Mouse (Mus musculus) right cerebral cortex, adult 18-20 months (tissue): ENCODE measurements around the gene Fam72a.

Experiments
- DNase-seq: peaks from one replicate; pipeline ENCODE4 v3.0.0; 2022; ENCODE audit warnings: mixed read lengths

Gene Fam72a

DNA sequence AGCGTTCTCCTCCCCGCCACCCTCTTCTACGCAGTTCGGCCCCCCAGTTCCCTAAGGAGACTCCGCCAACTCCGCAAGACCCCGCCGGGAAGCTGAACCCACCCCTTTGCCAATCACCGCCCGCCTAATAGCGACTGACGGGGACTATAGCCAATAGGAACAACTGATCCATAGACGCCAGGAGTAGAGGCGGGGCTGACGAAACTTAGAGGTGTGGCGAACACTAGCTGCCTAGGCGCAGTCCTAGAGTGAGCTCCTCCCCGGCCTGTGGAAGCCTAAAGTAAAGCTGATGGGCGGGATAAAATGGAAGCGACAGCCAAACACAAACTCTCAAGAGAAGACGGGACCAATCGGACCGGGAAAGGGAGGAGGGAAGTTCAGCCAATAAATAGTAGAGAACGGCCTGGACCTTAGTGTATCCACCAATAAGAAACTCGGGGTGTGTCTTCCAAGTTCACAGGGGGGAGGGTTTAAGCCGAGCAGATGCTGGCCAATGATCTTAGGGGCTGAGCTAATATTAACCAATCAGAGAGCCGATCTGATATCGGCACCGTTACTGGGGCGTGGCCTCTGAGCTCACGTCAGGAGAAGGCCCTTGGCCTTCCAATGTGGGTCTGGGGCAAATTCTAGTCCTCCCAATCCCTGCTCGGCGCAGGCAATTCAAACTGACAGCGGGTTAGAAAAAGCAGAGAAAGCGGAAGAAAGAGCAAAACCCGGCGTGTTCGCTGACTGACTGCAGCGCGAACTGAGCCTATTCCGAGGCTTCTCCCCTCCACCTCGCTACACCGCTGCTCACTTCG, at the start of gene Fam72a, which contains the start of gene Srgap2:
Gene Fam72a, plus strand, starts transcription at position 623 of the 800 bp plus-strand sequence.
Gene Srgap2, minus strand, starts transcription at position 72 of the 800 bp plus-strand sequence.
- DNase-seq = peak; percentile 98

DNA sequence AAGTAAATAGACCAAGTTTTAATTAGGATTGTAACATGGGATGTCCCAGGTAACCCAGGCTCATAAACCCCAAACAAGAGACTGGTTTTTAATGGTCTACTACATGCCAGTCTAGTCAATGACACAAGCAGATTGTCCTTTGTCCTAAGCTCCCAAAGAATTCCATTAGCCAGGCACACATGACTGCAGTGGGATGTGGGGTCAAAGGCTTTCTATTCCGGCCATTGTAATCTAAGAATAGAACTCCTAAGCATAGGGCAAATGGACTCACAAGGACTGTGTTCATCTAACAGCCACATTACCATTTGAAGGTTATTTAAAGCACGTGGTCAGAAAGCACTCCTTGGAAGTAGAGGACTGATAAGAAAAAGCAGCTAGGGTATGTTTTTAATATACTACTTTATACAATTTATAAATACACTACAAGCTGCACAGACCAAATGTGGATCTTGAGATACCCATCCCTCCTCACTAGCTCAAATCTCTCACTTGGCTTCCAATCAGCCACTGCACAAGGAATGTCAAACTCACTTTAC, 48.9 kb upstream of the Fam72a start:
- DNase-seq = no peak

DNA sequence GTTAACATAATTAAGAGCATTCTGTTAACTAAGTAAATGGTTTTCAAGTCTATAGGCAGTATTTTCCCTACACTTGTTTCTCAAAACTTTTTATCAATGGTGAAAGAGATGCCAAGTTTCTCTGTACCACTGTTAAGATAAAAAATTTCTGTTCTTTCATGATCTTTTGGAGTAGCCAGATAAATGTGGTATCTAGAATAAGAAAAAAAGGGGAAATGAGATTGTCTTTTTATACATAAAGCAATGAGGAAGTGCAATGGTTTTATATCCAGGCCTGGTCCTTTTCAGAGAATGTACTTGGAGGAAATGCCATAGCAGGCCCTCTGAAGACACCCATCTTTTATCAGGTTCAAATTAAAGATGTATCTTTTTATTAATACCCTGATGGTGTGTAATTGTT, 46.3 kb upstream of the Fam72a start:
- DNase-seq = no peak

DNA sequence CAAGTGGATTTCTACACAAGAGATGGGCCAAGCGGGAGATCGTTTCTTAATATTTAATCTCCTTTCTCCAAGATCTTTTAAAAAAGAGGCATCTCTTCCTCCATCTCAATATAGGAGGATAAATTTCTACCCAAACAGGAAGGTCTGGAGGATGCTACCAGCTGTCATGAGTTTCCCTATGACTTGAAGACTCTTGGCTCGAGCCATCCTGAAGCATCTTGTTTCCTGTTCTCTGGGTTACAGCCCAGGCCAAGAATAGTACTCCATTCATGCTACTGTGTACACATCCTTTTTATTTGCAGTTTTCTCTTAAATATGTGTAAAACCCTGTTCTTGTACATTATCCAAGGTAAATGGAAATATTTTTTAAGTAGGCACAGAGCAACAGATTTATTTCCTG, 45.5 kb upstream of the Fam72a start:
- no peak for DNase-seq

GRCm38 (mm10) chr1:131486094-131486850, 41.4 kb upstream of the Fam72a start:
- DNase-seq = no peak

DNA sequence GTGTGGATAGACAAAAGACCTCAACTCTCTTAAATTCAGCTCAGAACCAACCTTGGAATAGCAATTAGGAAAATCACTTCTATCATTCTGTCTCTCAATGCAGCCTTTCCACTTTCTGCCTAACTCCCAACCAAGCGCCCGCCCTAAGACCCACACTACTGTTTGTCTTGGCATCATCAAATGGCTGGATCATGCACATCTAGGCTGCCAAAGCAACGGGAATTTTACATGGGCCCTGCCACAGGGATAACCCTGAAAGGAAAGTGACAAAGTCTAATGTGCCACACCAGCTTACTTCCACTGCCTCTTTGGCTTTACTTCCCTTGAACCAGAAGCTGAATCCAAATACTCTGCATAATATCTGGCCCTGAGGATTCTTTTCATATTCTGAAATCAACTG, 38.4 kb upstream of the Fam72a start:
- no peak for DNase-seq

GRCm38 (mm10) chr1:131491579-131491978, 36.1 kb upstream of the Fam72a start:
- DNase-seq = no peak

DNA sequence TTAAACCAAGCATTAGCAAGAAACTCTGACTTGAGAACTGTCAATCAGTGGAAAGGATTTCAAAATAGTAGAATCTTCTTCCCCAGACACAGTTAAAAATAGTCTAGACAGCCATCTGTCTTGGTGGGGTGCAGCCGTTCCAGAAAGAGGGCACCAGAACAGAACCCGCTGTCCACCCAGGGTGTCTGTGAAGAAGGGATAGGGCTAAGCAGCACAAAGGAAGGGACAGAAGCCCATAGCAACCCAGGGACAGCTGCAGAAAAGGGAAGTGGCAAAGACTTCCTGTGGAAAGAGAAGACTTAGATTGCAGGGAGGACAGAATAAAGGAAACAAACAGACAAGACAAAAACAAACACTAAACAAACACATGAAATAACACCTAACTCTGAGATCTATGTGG, 35.3 kb upstream of the Fam72a start:
- DNase-seq = no peak

- no peak for DNase-seq
Observed at GRCm38 (mm10) chr1:131493966-131494898, 33.5 kb upstream of the Fam72a start.

- DNase-seq = no peak
Observed at GRCm38 (mm10) chr1:131498231-131498630, 29.5 kb upstream of the Fam72a start.

DNA sequence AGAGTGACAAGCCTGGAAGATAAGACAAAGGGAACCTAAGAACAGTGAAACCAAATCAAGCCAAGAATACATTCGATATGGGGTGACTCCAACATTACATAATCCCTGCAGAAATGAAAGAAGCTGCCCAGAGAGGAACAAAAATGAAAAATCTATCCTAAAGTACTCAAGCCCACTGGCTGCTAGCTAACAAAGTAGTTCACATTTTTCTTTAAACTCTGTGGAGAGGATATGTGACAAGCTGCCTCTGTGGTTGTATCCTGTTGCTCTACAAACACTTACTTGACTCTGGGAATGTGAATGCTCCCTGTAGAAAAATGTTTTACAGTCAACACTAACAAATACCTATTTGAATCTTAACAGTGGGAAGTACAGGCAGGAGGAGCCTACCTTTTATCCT, 26.0 kb upstream of the Fam72a start:
- DNase-seq = no peak

DNA sequence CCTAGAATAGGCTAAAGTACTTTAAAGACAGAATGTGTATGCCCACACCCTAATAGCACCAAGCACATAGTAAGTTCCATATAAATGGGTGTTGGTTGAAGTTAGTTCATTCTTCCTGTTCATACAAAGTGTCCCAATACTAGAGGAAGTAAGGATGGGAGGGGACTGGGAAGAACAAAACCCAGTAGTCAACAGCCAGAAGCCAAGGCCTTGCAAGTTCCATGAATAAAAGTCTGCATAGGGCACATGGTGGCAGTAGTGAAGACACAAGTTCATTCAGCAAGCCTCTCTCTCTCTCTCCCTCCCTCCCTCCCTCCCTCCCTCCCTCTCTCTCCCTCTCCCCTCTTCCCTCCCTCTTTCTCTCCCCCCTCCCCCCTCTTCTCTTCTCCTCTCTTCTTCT, 16.6 kb upstream of the Fam72a start:
- no peak for DNase-seq

DNA sequence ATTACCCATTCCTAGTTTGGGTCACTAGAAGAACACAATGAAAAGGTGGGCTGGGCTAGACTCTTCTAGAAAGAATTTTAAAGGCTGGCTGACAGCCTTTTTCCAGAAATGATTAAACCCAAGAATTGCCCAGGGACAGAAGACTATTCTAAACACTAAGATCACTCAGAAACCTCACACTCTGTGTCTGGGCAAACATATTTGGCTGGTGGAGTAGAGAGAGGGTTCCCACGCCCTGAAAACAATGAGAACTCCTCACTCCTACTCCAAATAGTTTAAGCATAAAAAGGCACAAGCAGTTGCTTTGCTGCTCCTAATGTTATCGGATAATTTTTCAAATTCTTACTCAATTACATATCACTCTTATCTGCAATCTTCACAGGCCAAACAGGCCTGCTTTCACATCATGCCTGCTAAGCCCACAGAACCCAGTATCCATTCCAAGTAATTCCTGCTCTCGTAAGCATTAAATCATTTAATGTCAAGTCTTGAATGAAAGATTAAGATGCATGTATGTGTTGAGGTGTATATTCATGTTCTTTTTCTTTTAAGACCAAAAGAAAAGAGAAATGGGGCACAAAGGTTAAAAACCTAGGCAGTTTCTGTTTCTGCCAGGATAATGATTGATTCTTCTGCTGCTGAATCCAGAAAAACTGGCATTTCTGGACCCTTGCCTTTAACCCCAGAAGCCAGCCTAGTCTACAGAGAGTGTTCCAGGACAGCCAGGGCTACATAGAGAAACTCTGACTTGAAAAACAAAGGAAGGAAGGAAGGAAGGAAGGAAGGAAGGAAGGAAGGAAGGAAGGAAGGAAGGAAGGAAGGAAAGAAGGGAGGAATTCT, 15.8 kb upstream of the Fam72a start:
- DNase-seq = no peak

GRCm38 (mm10) chr1:131513136-131513535, 14.6 kb upstream of the Fam72a start:
- no peak for DNase-seq

GRCm38 (mm10) chr1:131514197-131514596, 13.5 kb upstream of the Fam72a start:
- DNase-seq = no peak

DNA sequence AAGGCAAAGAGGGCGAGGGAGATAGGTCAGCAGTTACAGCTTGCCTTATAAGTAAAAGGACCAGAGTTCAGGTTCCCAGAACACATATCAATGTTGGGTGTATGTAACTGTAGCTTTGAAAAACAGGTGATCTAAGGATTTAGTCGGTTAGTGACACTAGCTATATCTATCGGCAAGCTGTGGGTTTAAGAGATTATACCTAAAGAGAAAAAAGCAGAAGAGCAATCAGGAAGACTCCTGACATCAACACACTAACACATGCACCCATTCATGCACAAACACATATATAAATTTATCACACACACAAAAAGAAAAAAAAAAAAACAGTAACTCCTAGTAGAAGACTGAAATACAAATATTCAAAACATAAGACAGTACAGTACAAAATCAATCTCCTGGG, 11.1 kb upstream of the Fam72a start:
- no peak for DNase-seq

GRCm38 (mm10) chr1:131523794-131524193, 3.9 kb upstream of the Fam72a start:
- DNase-seq = no peak

- peak; percentile 50 for DNase-seq
Observed at GRCm38 (mm10) chr1:131525101-131525585, 2.6 kb upstream of the Fam72a start.

DNA sequence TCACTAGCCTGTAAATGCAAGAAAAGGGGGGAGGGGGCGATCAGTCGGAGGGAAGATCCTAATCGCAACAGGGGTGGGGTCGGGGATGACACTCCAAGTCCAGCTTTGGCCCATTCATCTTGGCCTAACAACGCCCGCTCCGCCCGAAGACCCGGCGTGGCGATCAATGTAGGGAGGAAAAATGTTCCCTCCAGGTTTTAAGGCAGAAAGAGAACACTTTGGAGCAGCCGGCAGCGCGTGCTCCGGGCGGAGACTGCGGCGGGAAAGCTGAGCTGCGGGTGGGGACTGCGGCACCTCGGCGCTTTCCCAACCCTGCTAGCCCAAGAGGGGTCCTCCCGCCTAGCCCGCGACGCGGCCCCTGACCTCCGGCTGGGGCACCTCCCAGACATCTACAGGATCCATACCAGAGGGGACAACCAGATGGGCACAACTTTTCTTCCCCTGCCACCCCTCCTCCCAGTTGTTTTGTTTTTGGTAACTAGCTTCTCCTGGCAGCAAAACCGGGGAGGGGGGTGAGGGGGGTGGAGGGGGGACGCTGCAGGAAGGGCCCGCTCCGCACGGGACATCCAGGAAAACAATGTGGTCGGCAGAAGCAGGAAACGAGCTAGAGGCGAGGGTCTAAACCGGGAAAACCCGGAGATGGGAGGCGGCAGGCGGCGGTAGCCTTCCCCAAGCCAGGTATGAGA, 2.0 kb upstream of the Fam72a start:
- DNase-seq = peak; percentile 44

DNA sequence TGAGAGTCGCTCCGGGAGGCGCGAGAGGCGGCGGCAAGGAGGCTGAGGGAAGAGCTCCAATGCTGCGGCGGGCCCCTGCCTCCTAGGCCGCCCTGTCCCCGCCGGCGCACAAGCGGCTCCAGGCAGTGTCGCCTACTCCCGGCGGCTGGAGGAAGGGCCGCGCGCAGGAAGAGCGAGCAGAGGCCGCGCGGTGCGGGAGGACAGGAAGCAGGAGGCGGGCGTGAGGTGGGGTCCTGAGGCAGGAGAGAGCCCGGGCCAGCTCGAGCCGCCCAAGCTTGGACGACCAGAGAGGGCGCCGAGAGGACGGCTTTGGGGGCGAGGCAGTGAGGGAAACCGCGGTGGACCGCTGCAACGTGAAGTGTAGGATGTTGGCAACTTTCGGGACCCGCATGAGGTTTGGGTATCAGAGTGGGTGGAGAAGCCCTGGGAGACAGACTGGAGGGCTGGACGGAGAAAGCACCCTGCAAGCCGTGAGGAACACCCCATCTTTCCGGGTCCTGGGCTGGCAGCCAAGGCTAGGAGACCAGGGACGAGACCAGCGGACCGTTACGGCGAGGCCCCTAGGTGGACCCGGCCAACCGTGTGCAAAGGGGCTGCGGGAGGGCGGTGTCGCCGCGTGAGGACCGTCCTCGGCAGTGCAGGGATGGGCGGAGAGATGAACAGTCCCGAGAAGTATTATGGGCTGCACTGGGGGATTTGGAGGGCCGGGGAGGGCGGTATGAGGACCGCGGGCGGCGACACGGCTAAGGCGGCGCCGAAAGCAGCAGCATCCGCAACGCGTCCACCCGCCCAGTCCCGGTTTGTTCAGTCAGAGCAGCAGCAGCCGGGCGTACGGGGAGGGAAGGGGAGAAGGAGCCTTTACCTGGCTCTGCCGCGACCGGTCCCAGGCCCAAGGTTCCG, 1.1 kb upstream of the Fam72a start:
- peak; percentile 63 for DNase-seq
